Mouse (Mus musculus) urinary bladder, postnatal 0 days (tissue): ENCODE measurements around the gene Irgm2. TPM values are rescaled to one million over a fixed set of nuclear protein-coding genes. Genes with fewer than 3 reads are reported as not detected.

Source experiments
- polyA plus RNA-seq: library from polyadenylated mRNA; unstranded; fragments of >200 nt; fragmentation: Nextera tagmentation; extraction: Ambion mirVana; gene quantifications from 2 replicates; pipeline ENCODE4 v1.2.1, GENCODE M21; 2015

Irgm2 gene
- polyA plus RNA-seq: 2.7 TPM in 2 replicates

GRCm38 (mm10) chr11:58199229-58200037, at the start of gene Irgm2, which contains the start of gene Igtp:
Irgm2 (plus strand) TSS chr11:58199618.
Igtp (plus strand) TSS chr11:58199556.

DNA sequence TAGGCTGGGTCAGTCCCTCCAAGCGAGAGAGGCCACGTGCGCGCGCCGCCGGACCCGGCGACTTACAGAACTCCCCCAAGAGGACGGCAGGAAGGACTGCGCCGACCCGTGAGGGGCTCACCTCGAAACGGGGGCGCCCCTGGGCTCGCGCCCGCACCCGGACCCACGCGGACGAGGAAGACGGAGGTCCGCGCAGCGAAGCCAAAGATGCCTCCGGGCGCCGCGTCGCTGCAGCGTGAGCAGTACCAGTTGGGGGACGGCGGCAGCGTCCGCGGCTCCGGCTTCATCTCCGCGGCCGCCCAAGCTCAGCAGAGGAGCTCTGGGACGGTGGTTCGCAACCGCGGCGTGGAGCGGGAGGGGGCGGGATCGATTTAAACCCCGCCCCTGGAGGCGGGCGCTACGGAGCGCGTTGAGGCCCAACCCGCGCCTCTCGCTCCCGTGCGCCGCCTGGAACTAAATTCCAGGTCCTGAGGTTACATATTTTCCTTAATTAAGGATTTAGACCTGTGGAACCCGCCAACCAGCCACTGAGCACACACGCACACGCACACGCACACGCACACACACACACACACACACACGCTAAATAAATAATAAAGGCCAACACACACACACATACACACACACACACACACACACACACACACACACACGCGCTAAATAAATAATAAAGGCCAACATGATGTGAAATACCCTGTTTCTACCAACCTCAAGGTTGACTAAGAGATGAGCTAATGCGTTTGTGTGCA, 31.1 kb upstream of the Irgm2 start, which contains the start of gene Gemin5:
Gene Gemin5, minus strand, starts transcription at position 373 of the 749 bp plus-strand sequence.

DNA sequence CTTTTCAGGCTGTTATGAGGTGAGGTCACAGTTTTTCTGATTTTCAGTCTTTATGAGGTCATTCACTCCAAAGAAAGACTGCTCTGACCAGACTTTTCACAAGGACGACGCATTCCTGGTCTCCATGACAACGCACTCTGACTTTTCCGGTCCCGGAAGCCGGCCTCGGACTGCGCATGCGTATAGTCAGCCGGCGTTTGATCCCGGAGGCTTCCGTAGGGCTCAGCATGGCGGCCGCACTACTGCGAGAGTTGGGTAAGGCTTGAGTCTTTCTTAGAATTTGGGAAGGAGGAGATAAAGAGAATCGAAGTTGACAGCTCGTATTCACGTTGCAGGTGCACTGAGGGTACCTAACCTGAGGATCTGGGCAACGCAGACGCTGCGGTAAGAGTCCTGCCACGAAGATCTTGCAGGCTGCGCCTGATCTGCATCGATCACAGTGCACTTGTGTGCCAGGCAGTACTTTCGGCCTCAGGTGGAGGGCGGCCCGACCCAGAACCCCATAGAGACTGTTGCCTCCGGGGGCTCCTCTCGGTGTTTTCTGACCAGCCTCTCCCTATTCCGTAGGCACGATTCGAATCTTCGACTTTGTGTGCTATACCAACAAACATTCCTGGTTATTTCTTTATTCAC, 27.8 kb upstream of the Irgm2 start, which contains the start of gene Mrpl22:
Gene Mrpl22, plus strand, starts transcription at position 203 of the 633 bp plus-strand sequence.

Other genes starting within 250 kb of the Irgm2 start
- gene Larp1, start 190.6 kb upstream of the Irgm2 start, polyA plus RNA-seq: 11.3 and 12.2 TPM in 2 replicates
- not detected in 2 replicates for gene Gm12248, start 106.5 kb upstream of the Irgm2 start, polyA plus RNA-seq
- gene Cnot8, start 95.5 kb upstream of the Irgm2 start, polyA plus RNA-seq: 56.1 and 60.0 TPM in 2 replicates
- gene Gemin5, start 31.1 kb upstream of the Irgm2 start, polyA plus RNA-seq: 5.8 and 6.5 TPM in 2 replicates
- 73.5 and 77.5 TPM in 2 replicates for gene Mrpl22, start 28.0 kb upstream of the Irgm2 start, polyA plus RNA-seq
- gene Igtp, start 62 bp upstream of the Irgm2 start, polyA plus RNA-seq: 3.5 and 3.6 TPM in 2 replicates
- gene 4930438A08Rik, start 75.2 kb downstream of the Irgm2 start, polyA plus RNA-seq: not detected in 2 replicates
- gene Zfp692, start 107.5 kb downstream of the Irgm2 start, polyA plus RNA-seq: 10.1 and 11.4 TPM in 2 replicates
- 40.1 and 44.4 TPM in 2 replicates for gene Zfp672, start 130.7 kb downstream of the Irgm2 start, polyA plus RNA-seq
- 29.8 and 33.1 TPM in 2 replicates for gene Sh3bp5l, start 131.1 kb downstream of the Irgm2 start, polyA plus RNA-seq
- 0.24 and 0.77 TPM in 2 replicates for gene Lypd8, start 179.4 kb downstream of the Irgm2 start, polyA plus RNA-seq
- 0.23 and 0.33 TPM in 2 replicates for gene 1810065E05Rik, start 221.5 kb downstream of the Irgm2 start, polyA plus RNA-seq
- not detected in 2 replicates for gene Gm12253, start 232.9 kb downstream of the Irgm2 start, polyA plus RNA-seq